Mouse (Mus musculus) embryonic facial prominence, embryonic 14.5 days (tissue): ENCODE results near the gene Rsph3a. TPM values are rescaled to one million over a fixed set of nuclear protein-coding genes. Genes with fewer than 3 reads are reported as not detected.
"Not testable (repeated sequence)": the region's sequence is repeated elsewhere in the genome, so short reads cannot be mapped to it uniquely, and the experiment has no call there.

ENCODE experiments used
- ATAC-seq: fragments of 200-750 bp; cut with Nextera tagmentation; 2 replicates; pipeline ENCODE4 v1.8.0; 2017; ENCODE audit warnings: low read depth, moderate number of reproducible peaks, moderate TSS enrichment
- DNase-seq: peaks from one replicate; pipeline ENCODE4 v3.0.0-alpha.2; 2015; ENCODE audit warnings: low spot score
- H3K27ac ChIP-seq: fragments of 300-500 bp; sonication (generic); replicated peaks from 2 replicates; pipeline ENCODE4 v1.5.1; 2014; ENCODE audit warnings: low read depth, mild to moderate bottlenecking, low read length, moderate library complexity
- H3K27me3 ChIP-seq: fragments of 300-500 bp; sonication (generic); replicated peaks from 2 replicates; pipeline ENCODE4 v1.6.1; 2014; ENCODE audit warnings: low read length; ENCODE audit not compliant: control insufficient read depth, insufficient read depth
- H3K36me3 ChIP-seq: fragments of 300-500 bp; sonication (generic); 2 replicates; pipeline ENCODE4 v1.6.1; 2014; ENCODE audit warnings: low read length, mixed read lengths; ENCODE audit not compliant: control insufficient read depth, insufficient read depth
- H3K4me1 ChIP-seq: fragments of 300-500 bp; sonication (generic); 2 replicates; pipeline ENCODE4 v1.6.1; 2014; ENCODE audit warnings: antibody characterized with exemption, low read length; ENCODE audit not compliant: control insufficient read depth, insufficient read depth
- H3K4me2 ChIP-seq: fragments of 300-500 bp; sonication (generic); 2 replicates; pipeline ENCODE4 v1.6.1; 2014; ENCODE audit warnings: low read depth, mild to moderate bottlenecking, low read length, moderate library complexity, mixed read lengths
- H3K4me3 ChIP-seq: fragments of 300-500 bp; sonication (generic); 2 replicates; pipeline ENCODE4 v1.5.1; 2014; ENCODE audit warnings: low read depth, mild to moderate bottlenecking, low read length
- H3K9ac ChIP-seq: fragments of 300-500 bp; sonication (generic); 2 replicates; pipeline ENCODE4 v1.6.1; 2014; ENCODE audit warnings: low read depth, mild to moderate bottlenecking, low read length, moderate library complexity, mixed read lengths
- H3K9me3 ChIP-seq: fragments of 300-500 bp; sonication (generic); 2 replicates; pipeline ENCODE4 v1.6.1; 2016; ENCODE audit warnings: low read length; ENCODE audit not compliant: control insufficient read depth
- WGBS: fragments of 180-500 bp; shearing (Covaris S2); extraction: QIAGEN DNeasy Blood & Tissue Kit; methylation state at CpG from one replicate; pipeline ENCODE4 v1.1.7; 2014; 5-methylcytosine and 5-hydroxymethylcytosine counted together
- polyA plus RNA-seq: library from polyadenylated mRNA; unstranded; fragments of >200 nt; fragmentation: Nextera tagmentation; extraction: Ambion mirVana; gene quantifications from 2 replicates; pipeline ENCODE4 v1.2.1, GENCODE M21; 2014

Gene Rsph3a
- polyA plus RNA-seq, 1 experiment from 2014 or later = 51.8 TPM

DNA sequence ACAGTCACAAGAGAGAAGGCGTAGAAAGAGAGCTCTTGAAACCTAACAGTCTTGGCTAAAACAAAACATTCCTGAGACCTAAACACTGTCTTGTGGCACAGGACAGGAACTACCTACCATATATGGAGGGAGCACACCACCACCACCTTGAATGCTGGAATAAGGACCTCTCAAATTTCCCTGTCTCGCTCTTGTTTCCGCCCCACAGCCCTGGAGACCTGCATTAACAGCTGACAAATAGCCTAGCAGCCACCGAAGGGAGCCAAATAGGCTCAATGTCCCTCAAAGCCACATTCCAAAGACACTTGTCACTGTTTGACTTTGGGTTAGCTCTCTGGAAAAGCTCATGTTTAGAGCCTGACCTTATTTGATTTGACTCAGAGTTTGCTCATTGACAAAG lies 40.2 kb downstream of the Rsph3a start:
- H3K36me3 ChIP-seq, DNase-seq, H3K4me2 ChIP-seq, H3K4me1 ChIP-seq, H3K27ac ChIP-seq, H3K9ac ChIP-seq, ATAC-seq, H3K27me3 ChIP-seq, H3K4me3 ChIP-seq, H3K9me3 ChIP-seq: not testable (repeated sequence)
- 42% methylated on average over 2 of the region's 4 CpGs for WGBS

- not testable (repeated sequence) for ATAC-seq, DNase-seq, H3K36me3 ChIP-seq, H3K4me1 ChIP-seq, H3K9ac ChIP-seq, H3K27me3 ChIP-seq, H3K4me2 ChIP-seq, H3K9me3 ChIP-seq, H3K4me3 ChIP-seq, H3K27ac ChIP-seq
- 74% methylated on average over 7 of the region's 7 CpGs for WGBS
Measured at GRCm38 (mm10) chr17:7987038-7987437, 41.6 kb downstream of the Rsph3a start.

DNA sequence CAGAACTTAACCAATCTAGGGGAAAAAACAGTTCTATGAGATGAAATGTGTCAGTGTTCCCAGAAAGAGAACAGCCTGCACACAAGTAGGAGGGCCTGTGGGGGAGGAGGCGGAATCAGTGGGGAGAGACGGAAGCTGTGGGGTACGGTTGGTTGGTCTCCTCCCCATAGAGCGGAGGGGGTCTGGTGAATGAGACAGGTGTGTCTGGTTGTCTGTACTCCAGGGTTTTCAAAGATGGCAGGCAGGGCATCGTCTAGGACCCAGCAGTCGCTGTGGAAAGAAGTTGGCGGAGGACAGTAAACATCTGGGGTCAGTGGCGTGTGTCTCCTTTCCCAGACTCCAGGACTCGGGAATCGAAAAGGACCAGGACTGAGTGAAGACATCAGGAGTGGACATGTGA lies 57.8 kb downstream of the Rsph3a start:
- DNase-seq = not testable (repeated sequence)
- WGBS = 77% methylated on average over 10 of the region's 10 CpGs

GRCm38 (mm10) chr17:8006771-8007170 lies 61.4 kb downstream of the Rsph3a start:
- H3K9ac ChIP-seq, H3K4me3 ChIP-seq, H3K36me3 ChIP-seq, H3K4me1 ChIP-seq, H3K27me3 ChIP-seq, H3K27ac ChIP-seq, H3K4me2 ChIP-seq, H3K9me3 ChIP-seq, DNase-seq: not testable (repeated sequence)
- WGBS = no CpG with 5 or more reads among the region's 6 CpGs
- 0 out of 2 replicates have a peak, but pooled peaks have one; percentile 50 for ATAC-seq

More for the DNA sequence above, 57.8 kb downstream of the Rsph3a start:
- not testable (repeated sequence) for H3K27ac ChIP-seq, H3K9ac ChIP-seq, H3K9me3 ChIP-seq, H3K4me1 ChIP-seq, H3K27me3 ChIP-seq, H3K36me3 ChIP-seq, ATAC-seq, H3K4me3 ChIP-seq, H3K4me2 ChIP-seq

DNA sequence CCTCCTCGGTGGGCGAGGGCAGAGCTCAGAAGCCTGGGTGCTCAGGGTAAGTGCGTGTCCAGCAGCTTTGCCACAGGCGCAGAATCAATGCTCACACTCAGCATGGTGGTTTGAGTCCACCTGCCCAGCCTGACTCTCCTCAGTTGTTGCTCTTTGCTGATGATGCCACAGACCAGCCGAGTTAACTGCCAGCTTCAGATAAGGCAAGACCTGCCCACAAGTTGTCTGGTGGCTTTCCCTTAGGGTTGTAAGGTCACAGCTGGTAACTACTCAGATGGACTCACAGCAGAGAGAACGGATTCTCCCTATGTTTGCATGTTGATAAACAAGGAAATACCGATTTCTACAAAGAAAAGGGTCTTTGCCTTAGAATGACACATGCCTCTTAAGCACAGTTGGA lies 64.2 kb downstream of the Rsph3a start:
- not testable (repeated sequence) for H3K9me3 ChIP-seq, H3K9ac ChIP-seq, DNase-seq, H3K4me3 ChIP-seq, H3K27me3 ChIP-seq, H3K4me2 ChIP-seq, H3K4me1 ChIP-seq, H3K27ac ChIP-seq, ATAC-seq, H3K36me3 ChIP-seq
- WGBS = 77% methylated on average over 3 of the region's 7 CpGs

DNA sequence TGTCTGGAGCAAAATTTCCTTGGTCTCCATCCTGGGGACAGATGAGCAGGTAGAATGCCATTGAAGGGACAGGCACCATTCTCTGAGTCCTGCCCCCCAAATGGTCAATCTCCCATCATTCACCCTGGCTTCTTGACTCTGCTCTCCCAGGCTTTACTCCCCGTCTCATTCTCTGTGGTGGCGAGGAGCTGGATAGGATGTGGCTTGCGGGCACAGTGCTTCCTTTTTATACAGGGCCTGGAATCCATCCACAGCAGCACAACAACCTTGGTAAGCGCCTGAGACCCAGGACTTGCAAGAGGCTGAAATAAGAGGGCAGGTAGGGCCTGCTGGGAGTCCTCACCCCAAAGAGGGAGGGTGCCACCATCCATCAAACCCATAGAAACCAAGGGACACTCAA lies 68.6 kb downstream of the Rsph3a start:
- H3K27me3 ChIP-seq, H3K9ac ChIP-seq, H3K4me3 ChIP-seq, H3K27ac ChIP-seq, ATAC-seq, DNase-seq, H3K36me3 ChIP-seq, H3K4me1 ChIP-seq, H3K9me3 ChIP-seq, H3K4me2 ChIP-seq: not testable (repeated sequence)
- 89% methylated on average over 2 of the region's 4 CpGs for WGBS

- H3K9me3 ChIP-seq = not testable (repeated sequence)
- no CpG with 5 or more reads among the region's 6 CpGs for whole genome bisulfite sequencing
Measured at GRCm38 (mm10) chr17:8022675-8023074, 77.3 kb downstream of the Rsph3a start.

GRCm38 (mm10) chr17:8027475-8028168 lies 82.2 kb downstream of the Rsph3a start:
- ATAC-seq = peak; percentile 53
- DNase-seq = not testable (repeated sequence)

More at GRCm38 (mm10) chr17:8022675-8023074, 77.3 kb downstream of the Rsph3a start:
- H3K27me3 ChIP-seq, H3K36me3 ChIP-seq, H3K4me1 ChIP-seq, H3K4me2 ChIP-seq, H3K4me3 ChIP-seq, DNase-seq, H3K27ac ChIP-seq, H3K9ac ChIP-seq: not testable (repeated sequence)
- peak; percentile 77; the same call in 1 of the 2 replicates for ATAC-seq

More at GRCm38 (mm10) chr17:8027475-8028168, 82.2 kb downstream of the Rsph3a start:
- not testable (repeated sequence) for H3K9ac ChIP-seq, H3K4me2 ChIP-seq, H3K4me3 ChIP-seq, H3K27ac ChIP-seq, H3K27me3 ChIP-seq, H3K4me1 ChIP-seq, H3K9me3 ChIP-seq, H3K36me3 ChIP-seq
- no CpG with 5 or more reads among the region's 12 CpGs for WGBS
